Mouse (Mus musculus) liver, embryonic 15.5 days (tissue): ENCODE measurements around the gene S100a1. TPM values are rescaled to one million over a fixed set of nuclear protein-coding genes. Genes with fewer than 3 reads are reported as not detected.

Source experiments
- ATAC-seq: fragments of 200-750 bp; cut with Nextera tagmentation; 2 replicates; pipeline ENCODE4 v1.8.0; 2017; ENCODE audit warnings: moderate number of reproducible peaks, mild to moderate bottlenecking, moderate library complexity; ENCODE audit not compliant: insufficient read depth
- H3K27ac ChIP-seq: fragments of 300-500 bp; sonication (generic); replicated peaks from 2 replicates; pipeline ENCODE4 v1.5.1; 2015; ENCODE audit warnings: mild to moderate bottlenecking, inconsistent platforms
- H3K27me3 ChIP-seq: fragments of 300-500 bp; sonication (generic); 2 replicates; pipeline ENCODE4 v1.6.1; 2015; ENCODE audit warnings: mild to moderate bottlenecking, inconsistent platforms
- H3K36me3 ChIP-seq: fragments of 300-500 bp; sonication (generic); replicated peaks from 2 replicates; pipeline ENCODE4 v1.6.1; 2015; ENCODE audit warnings: moderate library complexity, mild to moderate bottlenecking, inconsistent platforms
- H3K4me1 ChIP-seq: fragments of 300-500 bp; sonication (generic); replicated peaks from 2 replicates; pipeline ENCODE4 v1.6.1; 2015; ENCODE audit warnings: inconsistent platforms
- H3K4me2 ChIP-seq: fragments of 300-500 bp; sonication (generic); 2 replicates; pipeline ENCODE4 v1.6.1; 2015; ENCODE audit warnings: moderate library complexity, mild to moderate bottlenecking, inconsistent platforms
- H3K4me3 ChIP-seq: fragments of 300-500 bp; sonication (generic); replicated peaks from 2 replicates; pipeline ENCODE4 v1.5.1; 2015; ENCODE audit warnings: mild to moderate bottlenecking, inconsistent platforms
- H3K9ac ChIP-seq: fragments of 300-500 bp; sonication (generic); 2 replicates; pipeline ENCODE4 v1.6.1; 2015; ENCODE audit warnings: moderate library complexity, mild to moderate bottlenecking, inconsistent platforms
- H3K9me3 ChIP-seq: fragments of 300-500 bp; sonication (generic); replicated peaks from 2 replicates; pipeline ENCODE4 v1.6.1; 2016; ENCODE audit warnings: inconsistent platforms
- WGBS: fragments of 180-500 bp; shearing (Covaris S2); methylation state at CpG from one replicate; pipeline ENCODE4 v1.1.7; 2015; ENCODE audit warnings: mixed read lengths; ENCODE audit not compliant: insufficient replicate concordance; 5-methylcytosine and 5-hydroxymethylcytosine counted together
- polyA plus RNA-seq: library from polyadenylated mRNA; unstranded; fragments of >200 nt; fragmentation: Nextera tagmentation; extraction: Ambion mirVana; gene quantifications from 2 replicates; pipeline ENCODE4 v1.2.1, GENCODE M21; 2015

Gene S100a1
- polyA plus RNA-seq, 1 experiment from 2014 or later: 24.3 TPM

DNA sequence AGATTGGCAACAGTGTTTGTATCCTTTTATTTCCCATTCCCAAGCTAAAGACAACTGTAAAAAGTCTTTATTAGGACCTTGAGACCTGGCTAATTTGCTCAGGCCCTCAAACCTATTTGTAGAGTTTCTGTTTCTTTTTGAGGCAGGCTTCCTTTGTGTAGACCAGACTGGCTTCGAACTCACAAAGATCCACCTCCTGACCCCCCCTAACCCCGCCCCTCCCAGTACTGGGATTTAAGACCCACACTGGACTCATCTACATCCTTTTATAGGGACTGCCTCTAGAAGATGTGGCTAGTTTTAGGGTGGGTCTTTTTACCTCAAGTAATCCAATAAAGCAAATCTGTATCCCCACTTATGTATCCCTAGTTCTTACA, 4.5 kb downstream of the S100a1 start:
- Histone ChIP-seq H3K4me3 (peak overlapping the region; percentile 84), H3K27ac (peak overlapping the region; percentile 77), H3K9me3 (no peaks in the 10 kb centered on the region), H3K4me1 (peaks cover 36% of the 10 kb centered on the region), H3K27me3 (peaks cover 15% of the 10 kb centered on the region), H3K4me2 (peak overlapping the region; percentile 84), H3K36me3 (peaks cover 34% of the 10 kb centered on the region), H3K9ac (no peak overlapping the region)
- 9% methylated on average over 2 of the region's 2 CpGs for WGBS
- ATAC-seq: no peak

DNA sequence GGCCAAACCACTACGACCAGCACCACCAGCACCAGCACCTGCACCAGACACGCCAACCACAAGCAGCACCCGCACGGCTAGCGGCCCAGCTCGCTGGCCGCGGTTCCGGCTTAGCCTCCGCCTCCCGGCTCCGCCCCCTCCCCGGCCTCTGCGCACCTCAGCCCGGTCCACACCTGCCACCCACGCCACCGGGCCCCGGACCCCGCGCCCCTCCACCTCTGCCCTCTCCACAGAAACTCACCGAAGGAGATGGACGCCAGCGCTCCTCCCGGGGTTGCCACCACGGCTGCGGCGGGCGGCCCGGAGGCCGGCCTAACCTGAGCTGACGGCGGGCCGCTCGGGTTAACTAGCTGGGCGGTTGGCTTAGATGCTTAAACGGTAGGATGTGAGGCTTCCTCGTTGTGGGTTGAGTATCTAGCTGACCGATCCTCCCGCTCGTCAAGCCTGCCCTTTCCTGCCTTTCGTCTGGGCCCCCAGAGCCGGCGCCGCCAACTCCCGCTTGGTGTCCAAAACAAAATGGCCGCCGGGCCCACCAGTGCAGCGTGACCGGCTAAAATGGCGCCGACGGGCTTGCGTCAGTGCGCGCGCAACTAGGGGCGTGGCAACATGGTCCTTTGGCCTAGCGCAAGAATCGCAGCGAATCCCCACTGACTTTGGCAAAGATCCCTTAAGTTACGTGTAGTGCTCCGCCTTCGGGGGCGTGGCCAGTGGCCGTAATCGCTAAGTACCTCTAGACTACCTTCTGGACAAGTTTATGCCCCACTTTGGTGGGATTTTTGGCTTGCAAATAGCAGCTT, 5.0 kb downstream of the S100a1 start, which contains the start of gene Chtop:
Chtop (minus strand) TSS at position 549 of the 797 bp plus-strand sequence.
- WGBS: under 1% methylated on average over 66 of the region's 66 CpGs

DNA sequence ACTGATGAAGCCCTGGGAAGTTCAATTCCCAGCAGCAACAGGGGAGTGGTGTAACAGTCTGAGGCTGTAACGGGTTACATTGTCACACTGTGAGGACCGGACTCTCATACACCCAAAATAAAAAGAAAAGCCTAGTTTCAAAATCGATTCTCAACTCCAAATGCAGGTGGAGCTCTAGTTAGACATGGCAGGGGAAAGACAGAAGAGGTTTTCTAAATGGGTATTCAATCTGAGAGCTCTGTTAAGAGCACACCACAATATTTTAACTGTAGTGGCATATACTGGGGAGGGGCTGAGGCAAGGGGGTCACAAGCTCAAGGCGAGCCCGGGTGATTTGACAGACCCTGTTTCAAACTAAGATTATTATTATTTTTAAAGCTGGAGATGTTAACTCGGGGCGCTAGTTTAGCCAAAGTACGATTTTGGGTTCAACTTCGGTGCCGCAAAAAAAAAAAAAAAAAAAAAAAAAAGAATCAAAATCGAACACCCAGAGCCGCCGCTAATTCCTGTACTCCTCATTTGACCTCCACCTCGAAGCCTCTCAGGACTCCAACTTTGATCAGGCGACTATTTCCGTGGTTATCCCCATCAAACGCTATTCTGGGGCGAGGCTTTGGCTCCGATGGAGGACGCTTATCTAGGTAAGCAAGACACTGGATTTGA, 5.8 kb downstream of the S100a1 start:
- Histone ChIP-seq H3K4me1 (peaks cover 23% of the 10 kb centered on the region), H3K27me3 (peaks cover 11% of the 10 kb centered on the region), H3K27ac (peak overlapping the region; percentile 91), H3K9ac (peak overlapping the region; percentile 94), H3K36me3 (peaks cover 48% of the 10 kb centered on the region), H3K9me3 (no peaks in the 10 kb centered on the region), H3K4me3 (peak overlapping the region; percentile 84), H3K4me2 (peak overlapping the region; percentile 84)
- WGBS: 1% methylated on average over 20 of the region's 20 CpGs
- ATAC-seq: no peak

More for the DNA sequence above, 5.0 kb downstream of the S100a1 start, which contains the start of gene Chtop:
- ATAC-seq: peak; percentile 93
- H3K36me3 ChIP-seq: peaks cover 40% of the 10 kb centered on the region
- no peaks in the 10 kb centered on the region for H3K9me3 ChIP-seq
- H3K4me1 ChIP-seq: peaks cover 31% of the 10 kb centered on the region
- peak within 1 kb of the TSS; percentile 94 for H3K9ac ChIP-seq
- H3K4me2 ChIP-seq: peak within 1 kb of the TSS; percentile 84
- H3K4me3 ChIP-seq: peak within 1 kb of the TSS; percentile 84
- H3K27me3 ChIP-seq: peaks cover 15% of the 10 kb centered on the region
- peak within 1 kb of the TSS; percentile 91 for H3K27ac ChIP-seq

DNA sequence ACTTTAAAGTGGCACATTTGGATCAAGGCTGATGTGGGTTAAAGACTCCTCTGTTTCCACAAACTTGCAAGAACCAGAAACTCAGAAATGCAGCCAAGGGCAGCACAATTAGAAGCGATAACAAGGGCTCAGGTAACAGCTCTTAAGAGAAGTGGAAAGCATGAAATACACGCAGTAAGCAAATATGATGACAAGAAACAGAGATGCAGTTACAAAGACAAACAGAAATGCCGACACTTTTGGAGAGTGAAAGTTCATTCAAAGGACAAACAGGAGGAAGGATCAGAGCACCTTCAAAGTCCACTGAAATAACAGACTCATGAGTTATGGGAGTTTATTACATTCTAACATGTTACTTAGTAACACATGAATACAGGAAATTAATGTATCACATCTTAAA, 7.8 kb downstream of the S100a1 start:
- Histone ChIP-seq H3K4me1 (peaks cover 21% of the 10 kb centered on the region), H3K4me3 (no peak overlapping the region), H3K36me3 (peaks cover 68% of the 10 kb centered on the region), H3K9ac (no peak overlapping the region), H3K27me3 (no peaks in the 10 kb centered on the region), H3K27ac (no peak overlapping the region), H3K9me3 (no peaks in the 10 kb centered on the region), H3K4me2 (no peak overlapping the region)
- 81% methylated on average over 3 of the region's 3 CpGs for WGBS
- ATAC-seq: no peak

DNA sequence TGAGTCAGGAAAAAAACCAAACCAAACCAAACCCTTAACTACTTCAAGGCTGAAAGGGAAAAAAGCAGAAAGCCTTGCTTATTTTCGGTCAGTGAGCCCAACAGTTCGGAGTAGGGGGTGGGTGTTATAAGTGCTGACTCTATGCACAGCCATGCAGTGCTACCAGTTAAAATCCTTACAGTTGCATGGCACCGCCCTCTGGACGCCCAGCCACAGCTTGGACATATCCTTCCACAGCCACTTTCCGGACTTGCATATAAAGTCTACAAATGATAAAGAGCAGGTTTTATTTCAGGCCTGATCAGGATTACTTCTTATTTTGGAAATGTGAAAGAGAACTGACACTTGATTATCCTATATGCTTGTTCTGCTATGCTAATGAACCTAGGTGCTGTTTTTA, 9.0 kb downstream of the S100a1 start:
- H3K9ac ChIP-seq: no peak overlapping the region
- no peak overlapping the region for H3K27ac ChIP-seq
- no peak for ATAC-seq
- no peaks in the 10 kb centered on the region for H3K9me3 ChIP-seq
- H3K27me3 ChIP-seq: no peaks in the 10 kb centered on the region
- peaks cover 21% of the 10 kb centered on the region for H3K4me1 ChIP-seq
- peaks cover 72% of the 10 kb centered on the region for H3K36me3 ChIP-seq
- no peak overlapping the region for H3K4me3 ChIP-seq
- H3K4me2 ChIP-seq: no peak overlapping the region
- WGBS: 91% methylated on average over 5 of the region's 5 CpGs

DNA sequence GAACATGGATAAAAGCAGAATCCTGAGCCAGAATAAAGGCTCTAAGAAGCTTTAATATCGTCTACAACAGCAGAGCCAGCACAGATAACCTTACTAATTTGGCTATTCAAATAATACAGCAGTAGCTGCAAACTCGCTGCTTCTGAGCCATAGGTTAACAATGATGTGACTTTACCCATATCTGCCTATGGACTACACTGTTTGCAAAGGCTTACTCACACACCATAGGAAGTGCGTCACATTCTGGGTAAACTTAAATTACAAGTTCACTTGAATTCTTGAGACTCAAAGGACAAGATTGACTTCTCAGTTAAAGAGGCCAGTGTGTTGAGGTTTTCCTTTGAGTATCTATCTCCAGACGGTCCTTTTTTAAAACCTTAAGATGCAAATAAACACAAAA, 10.7 kb downstream of the S100a1 start:
- Histone ChIP-seq H3K27me3 (no peaks in the 10 kb centered on the region), H3K36me3 (peaks cover 90% of the 10 kb centered on the region), H3K4me2 (no peak overlapping the region), H3K9ac (no peak overlapping the region), H3K4me1 (peaks cover 15% of the 10 kb centered on the region), H3K9me3 (no peaks in the 10 kb centered on the region), H3K4me3 (no peak overlapping the region), H3K27ac (no peak overlapping the region)
- ATAC-seq: no peak
- WGBS: 79% methylated on average over 4 of the region's 4 CpGs

DNA sequence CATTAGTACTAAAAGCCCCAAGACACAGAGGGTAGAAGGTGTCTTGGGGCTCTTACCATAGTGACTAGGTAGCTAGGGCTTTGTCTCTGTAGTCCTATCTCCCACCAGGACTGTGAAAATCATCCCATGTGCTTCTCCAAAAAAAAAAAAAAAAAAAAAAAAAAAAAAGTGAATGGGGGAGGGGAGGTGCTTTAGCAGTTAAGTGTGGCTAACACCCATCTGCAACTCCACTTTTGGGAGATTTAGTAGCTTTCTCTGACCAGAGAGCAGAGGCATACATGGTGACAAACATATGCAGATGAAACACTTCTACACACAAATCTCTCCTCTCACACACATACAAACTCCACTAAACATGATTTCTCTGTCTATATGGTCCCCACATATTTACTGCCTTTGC, 16.6 kb downstream of the S100a1 start:
- 0 out of 2 replicates have a peak, but pooled peaks cover 4% of the 10 kb centered on the region for H3K4me1 ChIP-seq
- no peak overlapping the region for H3K27ac ChIP-seq
- no peak for ATAC-seq
- no peak overlapping the region for H3K9ac ChIP-seq
- no peaks in the 10 kb centered on the region for H3K9me3 ChIP-seq
- peaks cover 76% of the 10 kb centered on the region for H3K36me3 ChIP-seq
- no peaks in the 10 kb centered on the region for H3K27me3 ChIP-seq
- H3K4me3 ChIP-seq: no peak overlapping the region
- no peak overlapping the region for H3K4me2 ChIP-seq

DNA sequence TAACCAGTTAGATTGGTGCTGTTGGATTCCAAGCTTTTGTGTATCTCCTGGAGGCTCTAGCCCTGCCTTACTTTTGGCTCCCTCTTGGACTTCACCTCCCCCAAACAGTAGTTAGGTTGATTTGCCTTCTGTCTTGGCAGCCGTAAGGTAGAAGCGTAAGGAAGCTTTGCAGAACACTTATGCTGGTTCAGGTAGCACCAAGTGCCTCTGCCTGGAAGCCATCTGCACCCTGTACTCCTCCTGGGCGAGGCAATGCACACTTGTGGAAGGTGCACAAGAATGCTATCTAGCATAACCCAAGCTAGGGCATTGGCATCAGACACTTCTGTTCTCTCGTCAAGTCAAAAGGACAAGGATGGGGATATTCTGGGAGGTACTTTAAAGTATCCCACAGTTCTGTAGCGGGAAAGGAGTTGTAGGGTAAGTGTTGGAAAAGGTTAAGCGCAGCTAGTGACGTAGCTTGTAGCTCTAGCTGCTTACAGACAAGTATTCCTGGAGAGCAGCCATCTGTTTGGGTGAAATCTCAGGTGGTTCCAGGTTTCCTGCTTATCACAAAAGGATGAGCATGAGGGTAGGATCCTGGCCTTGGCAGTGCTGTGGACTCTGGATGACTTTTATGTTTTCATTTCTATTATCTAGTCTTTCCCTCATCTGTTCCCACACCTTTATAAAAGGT, 18.2 kb downstream of the S100a1 start:
- no peak overlapping the region for H3K9ac ChIP-seq
- no peak overlapping the region for H3K4me3 ChIP-seq
- no peaks in the 10 kb centered on the region for H3K9me3 ChIP-seq
- 84% methylated on average over 7 of the region's 7 CpGs for WGBS
- peaks cover 59% of the 10 kb centered on the region for H3K36me3 ChIP-seq
- H3K4me1 ChIP-seq: 0 out of 2 replicates have a peak, but pooled peaks cover 9% of the 10 kb centered on the region
- no peaks in the 10 kb centered on the region for H3K27me3 ChIP-seq
- no peak overlapping the region for H3K4me2 ChIP-seq
- no peak overlapping the region for H3K27ac ChIP-seq
- ATAC-seq: no peak

DNA sequence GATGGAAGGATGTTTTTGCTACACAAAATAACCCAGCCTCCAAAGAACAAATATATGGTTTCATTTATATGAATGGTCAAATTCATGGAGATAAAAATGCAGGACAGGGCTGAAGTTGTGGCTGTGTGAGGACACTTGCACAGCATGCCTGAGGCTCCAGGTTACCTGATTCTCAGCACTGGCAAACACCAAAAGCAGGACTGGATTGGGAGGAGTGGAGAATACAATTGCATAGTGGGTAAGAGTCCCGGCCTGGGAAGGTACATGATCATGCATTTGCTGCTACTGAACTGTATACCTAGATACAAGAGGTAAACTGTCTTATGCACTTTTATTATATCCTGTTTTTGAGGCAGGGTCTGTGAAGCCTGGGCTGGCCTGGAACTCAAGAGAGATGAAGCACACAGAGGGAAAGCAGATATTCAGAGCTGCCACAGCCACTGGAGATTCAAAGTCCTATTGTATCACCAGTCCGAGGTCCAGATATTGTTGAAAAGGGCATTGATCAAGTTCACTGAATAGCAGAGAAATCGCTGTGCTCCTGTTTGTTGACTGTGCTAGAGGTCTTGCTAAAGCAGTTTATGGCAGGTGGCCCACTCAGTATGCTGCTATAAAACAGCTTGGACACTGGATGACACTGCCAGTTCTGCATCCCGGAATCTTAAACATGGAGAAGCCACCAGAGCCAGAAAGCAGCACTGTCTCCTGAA, 20.2 kb downstream of the S100a1 start:
- no peak overlapping the region for H3K4me3 ChIP-seq
- H3K27ac ChIP-seq: no peak overlapping the region
- no peaks in the 10 kb centered on the region for H3K27me3 ChIP-seq
- no peak for ATAC-seq
- no peak overlapping the region for H3K9ac ChIP-seq
- H3K4me1 ChIP-seq: peaks cover 25% of the 10 kb centered on the region
- H3K4me2 ChIP-seq: no peak overlapping the region
- 63% methylated on average over 4 of the region's 4 CpGs for WGBS
- peaks cover 48% of the 10 kb centered on the region for H3K36me3 ChIP-seq
- no peaks in the 10 kb centered on the region for H3K9me3 ChIP-seq

DNA sequence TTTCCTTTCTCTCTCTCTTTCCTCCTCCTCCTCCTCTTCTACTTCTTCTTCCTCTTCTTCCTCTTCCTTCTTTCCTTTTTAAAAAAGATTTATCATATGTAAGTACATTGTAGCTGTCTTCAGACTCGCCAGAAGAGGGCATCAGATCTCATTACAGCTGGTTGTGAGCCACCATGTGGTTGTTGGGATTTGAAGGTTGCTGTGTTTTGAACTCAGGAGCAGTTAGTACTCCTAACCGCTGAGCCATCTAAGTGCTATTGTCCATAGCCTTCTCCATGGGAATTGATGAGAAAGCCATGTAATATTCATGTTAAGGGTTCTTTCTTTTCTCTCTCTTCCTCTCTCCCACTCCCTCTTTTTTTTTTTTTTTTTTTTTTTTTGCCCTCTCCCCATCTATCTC, 22.8 kb downstream of the S100a1 start:
- Histone ChIP-seq H3K27me3 (no peaks in the 10 kb centered on the region), H3K4me3 (peak overlapping the region; percentile 24; the same call in 1 of the 2 replicates), H3K36me3 (peaks cover 46% of the 10 kb centered on the region), H3K27ac (peak overlapping the region; percentile 61; the same call in 1 of the 2 replicates), H3K4me2 (peak overlapping the region; percentile 73), H3K4me1 (peaks cover 25% of the 10 kb centered on the region), H3K9ac (no peak overlapping the region), H3K9me3 (no peaks in the 10 kb centered on the region)
- WGBS: 35% methylated on average over 2 of the region's 2 CpGs
- ATAC-seq: peak; percentile 38
